Mouse (Mus musculus) 416B (cell line): ENCODE data around the gene Pes1.
A peak's percentile ranks its signal among the peaks of the same experiment; 100 is the strongest.
"Not testable (repeated sequence)": the region's sequence is repeated elsewhere in the genome, so short reads cannot be mapped to it uniquely, and the experiment has no call there.

ENCODE experiments used
- DNase-seq: peaks from one replicate; pipeline ENCODE4 v3.0.0; 2011; ENCODE audit warnings: low read depth

Pes1 gene

DNA sequence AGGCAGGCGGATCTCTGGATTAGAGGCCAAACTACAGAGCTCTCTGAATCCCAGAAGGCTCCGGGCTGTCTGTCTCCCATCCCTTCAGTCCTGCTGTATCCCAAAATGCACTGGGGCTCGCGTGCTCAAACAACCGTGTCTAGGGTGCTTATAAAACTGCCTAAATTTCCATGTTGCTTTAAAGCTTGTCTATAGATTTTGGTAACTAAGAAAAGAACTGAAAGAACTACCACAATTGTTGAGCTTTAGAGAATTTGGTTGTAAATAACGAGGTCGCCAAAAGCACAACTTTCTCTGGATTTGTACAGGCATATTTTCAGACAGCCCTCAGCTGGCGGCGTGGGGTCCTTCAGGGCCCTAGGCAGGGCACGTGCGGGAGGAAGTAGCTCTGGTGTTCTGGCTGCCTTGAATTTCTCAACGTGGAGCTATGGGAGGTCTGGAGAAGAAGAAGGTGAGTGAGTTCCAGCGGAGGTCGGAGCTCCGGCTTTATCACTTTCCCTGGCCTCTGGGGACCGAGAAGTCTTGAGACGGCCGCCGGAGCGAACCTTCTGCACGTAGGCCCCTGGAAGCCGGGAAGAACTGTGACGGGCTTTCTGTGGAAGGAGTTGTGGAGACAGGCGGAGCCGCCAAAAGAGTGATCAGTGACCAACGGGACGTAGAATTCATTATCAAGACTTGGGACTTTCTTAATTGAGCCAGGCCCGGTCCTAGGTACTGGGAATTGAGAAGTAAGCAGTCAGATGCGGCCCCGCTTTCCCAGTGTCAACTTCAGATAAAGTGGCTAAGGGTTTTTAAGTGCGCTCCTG, at the start of gene Pes1:
Gene Pes1, plus strand, starts transcription at position 366 of the 806 bp plus-strand sequence.
- DNase-seq: peak; percentile 95

DNA sequence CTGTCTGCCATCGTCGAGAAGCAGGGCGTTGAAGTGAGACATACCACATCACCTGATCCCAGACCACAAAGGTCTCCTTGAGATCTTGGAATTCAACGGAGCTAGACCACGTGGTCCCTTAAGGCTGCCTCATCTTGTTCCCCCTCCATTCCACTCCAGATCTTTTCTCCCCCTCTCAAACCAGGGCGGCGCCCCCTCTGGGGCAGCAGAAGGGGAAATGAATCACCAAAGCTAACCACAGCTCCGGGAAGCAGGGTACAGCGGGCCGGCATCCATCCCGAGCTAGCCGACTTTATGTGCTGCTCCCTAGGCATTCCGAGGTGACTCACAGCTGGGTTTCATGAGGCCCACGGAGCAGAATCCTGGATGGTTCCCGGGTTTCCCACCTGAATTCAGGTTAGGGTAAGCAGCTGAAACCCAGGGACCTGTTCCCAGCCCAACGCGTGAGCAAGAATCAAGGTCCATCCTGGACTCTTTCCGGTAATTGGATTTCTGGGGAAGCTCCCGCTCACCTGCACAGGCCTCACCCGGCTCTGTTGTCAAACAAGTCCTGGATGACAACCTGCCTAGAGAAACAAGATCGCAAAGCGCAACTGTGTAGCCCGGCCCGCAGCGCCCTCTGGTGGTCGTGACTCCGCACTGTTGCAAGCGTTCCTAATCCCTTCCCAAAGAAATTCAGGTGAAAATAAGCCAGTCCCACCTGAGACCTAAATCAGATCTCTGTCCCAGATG, 49.5 kb upstream of the Pes1 start, which contains the start of gene Slc35e4:
Gene Slc35e4, minus strand, starts transcription at position 556 of the 732 bp plus-strand sequence.
- DNase-seq: peak; percentile 98

DNA sequence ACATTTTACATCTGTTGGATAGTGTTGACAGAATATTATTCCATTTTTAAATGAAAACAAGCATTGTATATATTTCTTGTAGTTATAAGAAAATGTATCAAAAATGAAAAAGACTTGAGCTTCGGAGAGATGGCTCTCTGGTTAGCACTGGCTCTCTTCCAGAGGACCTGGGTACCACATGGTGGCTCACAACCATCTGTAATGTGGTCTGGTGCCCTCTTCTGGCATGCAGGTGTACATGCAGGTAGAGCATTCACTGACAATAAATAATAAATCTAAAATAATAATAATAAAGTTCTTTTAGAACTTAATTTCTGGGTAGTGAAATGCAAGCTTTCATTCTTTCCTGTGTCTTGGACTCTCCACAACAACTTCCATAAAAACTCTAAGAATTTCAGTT, 45.0 kb upstream of the Pes1 start:
- DNase-seq: peak; percentile 72

DNA sequence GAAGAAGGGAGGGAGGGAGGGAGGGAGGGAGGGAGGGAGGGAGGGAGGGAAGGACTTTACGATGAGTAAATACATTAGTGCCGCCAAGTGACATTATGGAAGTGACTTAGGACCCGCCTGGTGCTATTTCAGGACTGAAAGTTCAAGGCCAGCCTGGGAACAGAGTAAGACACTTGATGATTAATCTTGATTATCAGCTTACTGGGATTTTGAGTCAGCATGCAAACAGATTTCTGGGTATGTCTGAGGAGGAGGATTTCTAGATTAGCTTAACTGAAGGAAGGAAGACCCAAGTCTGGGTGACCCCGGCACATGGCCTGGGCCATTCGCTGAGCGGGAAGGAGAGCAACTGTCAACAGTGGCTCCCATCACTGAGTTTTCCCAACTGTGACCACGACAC, 43.3 kb upstream of the Pes1 start:
- DNase-seq: peak; percentile 30

DNA sequence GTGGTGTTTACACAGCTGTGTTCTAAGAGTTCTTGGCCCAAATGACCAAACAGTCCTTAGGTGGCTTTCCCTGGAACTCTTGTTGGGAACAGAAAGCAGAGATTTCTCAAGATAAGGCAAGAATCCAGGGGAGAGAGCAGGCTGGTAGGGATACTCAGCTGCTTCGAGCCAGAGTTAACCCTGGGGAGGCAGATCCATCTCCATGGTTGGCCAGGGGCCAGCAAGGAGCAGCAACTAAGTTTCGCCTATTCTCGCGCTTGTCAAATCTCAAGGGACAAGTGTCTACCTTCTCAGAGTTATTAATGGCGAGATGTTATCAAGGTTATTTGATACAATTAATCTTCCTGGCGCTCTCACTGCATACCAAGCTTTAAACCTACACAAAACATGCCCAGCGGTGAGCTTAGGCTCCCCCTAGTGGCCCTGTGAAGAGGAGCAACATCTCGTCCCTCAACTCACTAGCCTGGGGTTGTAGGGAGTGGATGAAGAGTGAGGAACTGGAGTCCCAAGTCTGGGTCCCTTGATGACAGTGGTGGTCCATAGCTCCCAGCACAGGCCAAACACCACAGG, 42.4 kb upstream of the Pes1 start:
- DNase-seq: peak; percentile 66

DNA sequence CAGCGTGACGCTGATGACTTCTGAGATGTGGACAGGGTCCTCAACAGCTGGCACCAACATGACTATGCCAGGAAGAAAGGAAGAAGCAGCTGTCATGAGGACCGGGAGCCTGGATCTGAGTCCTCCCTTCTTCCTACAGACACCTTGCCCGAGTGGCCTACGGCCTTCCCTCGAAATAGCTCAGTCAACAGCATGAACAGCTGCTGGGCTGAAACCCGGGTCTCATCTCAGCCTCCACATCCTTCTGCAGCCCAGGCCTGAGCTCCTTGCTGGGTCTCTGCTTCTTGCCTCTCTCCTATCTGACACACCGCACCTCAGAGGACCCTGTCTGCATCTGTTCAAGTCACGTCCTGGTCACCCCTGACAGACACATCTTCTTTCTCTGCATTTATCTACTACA, 41.7 kb upstream of the Pes1 start:
- no peak for DNase-seq

DNA sequence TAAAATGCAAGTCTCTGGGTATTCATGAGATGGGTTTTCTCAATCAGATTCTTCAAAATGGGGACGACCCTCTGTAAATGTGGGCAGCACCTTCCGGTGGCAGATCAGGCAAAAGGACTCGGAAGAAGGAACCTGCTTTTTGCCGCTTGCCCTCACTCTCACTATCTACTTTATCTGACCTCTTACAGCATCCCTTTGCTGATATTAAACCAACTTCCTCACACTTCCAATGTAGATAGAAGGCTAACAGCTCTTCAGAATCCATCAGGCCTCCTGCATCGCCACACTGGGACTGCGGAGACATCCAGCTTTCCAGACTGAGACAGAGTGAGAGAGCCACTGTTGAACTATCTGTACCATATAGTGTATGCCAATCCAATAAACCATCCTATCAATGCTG, 41.0 kb upstream of the Pes1 start:
- DNase-seq: no peak

DNA sequence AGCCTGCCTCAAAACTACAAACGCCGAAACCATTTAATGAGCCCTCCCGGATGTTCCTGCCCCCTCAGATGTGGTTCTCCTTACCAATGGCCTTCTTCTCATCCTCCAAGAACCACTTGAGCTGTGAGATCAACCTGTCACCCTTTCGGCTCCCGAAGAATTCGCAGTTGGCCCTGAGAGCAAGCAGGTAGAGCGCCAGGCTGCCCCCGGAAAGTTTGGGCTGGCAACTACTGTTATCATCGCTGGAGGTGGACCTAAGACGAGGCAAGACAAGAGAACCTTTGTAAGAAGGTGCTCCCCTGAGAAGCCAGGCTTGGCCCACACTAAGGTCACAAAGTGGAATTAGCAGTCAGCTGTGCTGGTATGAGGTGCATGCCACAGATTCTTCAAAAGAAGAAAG, 37.9 kb upstream of the Pes1 start:
- DNase-seq: no peak

DNA sequence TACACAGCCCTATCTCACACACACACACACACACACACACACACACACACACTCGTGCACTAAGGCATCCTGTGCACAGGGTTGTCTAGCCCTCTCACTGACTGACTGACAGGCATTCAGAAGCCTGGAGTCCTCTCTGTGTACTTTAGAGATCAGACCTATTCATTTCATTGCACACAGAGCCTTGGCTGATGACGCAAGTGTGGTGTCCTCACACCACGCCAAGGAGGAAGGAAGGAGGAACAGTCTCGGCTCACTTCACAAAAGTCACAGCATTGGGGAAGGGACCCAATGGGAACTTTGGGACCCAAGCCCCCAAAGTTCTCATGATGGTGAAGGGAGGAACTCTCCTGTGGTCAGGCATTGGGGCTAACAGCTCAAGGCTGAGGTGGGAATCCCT, 33.8 kb upstream of the Pes1 start:
- DNase-seq: peak; percentile 66

DNA sequence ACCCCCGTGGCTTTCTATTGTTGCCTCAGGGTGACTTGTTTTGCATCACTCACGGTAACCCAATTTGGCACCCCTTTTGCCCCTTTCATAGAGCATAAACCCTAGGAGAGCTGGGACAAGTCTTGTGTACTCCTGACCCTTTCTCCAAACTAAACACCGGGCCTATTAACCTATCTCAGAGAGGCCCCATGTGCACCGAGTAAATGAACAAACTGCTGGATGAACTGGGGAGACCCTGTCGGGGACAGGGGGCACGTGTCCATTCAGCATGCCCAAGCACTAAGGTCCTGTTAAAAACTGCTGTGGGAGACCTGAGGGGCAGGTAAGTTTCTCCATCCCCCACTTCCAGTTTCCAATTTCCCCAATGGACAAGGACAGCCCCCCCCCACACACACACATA, 32.8 kb upstream of the Pes1 start:
- no peak for DNase-seq

DNA sequence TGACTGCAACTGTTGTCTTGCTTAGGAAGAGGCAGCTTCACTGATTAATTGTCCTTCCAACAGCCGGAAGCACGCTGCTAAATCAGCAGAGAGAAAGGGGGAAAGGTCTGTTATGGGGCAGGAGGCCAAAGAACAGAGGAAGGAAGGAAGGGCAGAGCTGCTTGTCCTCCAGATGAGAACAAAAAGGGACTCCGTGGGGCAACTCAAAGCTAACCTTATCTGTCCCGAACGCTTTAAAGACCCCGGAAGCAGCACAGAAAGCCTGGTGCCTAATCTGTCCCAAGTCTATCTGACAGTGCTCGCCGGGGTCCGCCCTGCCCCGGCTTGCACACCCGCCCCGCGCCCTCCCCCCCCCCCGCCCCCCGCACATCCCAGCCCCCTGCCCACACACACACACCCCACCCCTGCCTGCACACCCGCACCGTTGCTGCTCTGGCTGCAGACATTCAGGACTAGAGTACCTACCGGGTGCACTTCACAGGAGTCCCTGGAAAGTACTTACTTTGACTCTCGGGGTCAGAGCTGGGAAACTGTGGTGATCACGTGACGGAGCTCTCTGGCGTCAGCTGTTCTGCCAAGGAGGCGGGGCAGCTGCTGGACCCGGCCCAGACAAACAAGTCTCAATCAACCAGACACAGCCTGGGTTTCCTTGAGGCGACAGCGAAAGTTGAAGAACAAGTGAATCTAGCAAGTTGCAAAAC, 32.1 kb upstream of the Pes1 start, which contains the start of gene Tcn2:
Gene Tcn2, minus strand, starts transcription at position 649 of the 701 bp plus-strand sequence.
- DNase-seq: peak; percentile 90

DNA sequence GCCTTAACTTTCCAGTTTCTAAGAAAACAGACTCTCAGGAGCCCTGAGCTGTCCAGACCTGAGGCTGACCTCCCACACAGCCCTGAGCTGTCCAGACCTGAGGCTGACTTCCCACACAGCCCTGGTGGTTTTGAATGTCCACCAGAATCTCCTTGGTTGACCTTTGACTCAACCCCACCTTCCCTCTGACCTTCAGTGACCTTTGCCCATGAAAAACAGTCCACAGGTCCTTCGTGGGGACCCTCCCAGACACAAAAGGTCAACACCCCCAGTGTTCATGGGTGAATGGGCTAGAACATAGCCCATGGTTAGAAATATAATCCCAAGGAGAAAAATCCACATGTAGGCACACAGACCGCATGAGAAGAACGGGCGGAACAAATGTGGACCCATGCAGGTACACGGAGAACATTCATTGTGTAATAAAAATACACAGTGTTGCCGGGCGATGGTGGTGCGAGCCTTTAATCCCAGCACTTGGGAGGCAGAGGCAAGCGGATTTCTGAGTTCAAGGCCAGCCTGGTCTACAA, 30.0 kb upstream of the Pes1 start:
- DNase-seq: no peak

DNA sequence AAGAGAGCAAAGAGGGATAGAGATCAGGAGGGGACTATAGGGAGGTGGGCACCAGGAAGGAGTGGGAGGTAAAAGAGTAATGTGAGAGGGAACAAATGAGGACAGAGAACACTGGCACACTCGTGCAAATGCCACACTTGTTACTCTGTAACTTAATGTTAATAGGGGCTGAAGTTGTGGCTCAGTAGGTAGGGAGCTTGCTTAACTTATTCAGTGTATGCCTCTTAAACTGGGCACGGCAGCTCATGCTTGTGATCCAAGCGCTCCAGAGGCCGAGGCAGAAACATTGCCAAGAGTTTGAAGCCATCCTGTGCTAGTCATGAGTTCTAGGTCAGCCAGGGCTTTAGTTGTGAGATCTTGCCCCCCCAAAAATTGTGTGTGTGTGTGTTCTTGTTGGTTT, 28.6 kb upstream of the Pes1 start:
- no peak for DNase-seq

DNA sequence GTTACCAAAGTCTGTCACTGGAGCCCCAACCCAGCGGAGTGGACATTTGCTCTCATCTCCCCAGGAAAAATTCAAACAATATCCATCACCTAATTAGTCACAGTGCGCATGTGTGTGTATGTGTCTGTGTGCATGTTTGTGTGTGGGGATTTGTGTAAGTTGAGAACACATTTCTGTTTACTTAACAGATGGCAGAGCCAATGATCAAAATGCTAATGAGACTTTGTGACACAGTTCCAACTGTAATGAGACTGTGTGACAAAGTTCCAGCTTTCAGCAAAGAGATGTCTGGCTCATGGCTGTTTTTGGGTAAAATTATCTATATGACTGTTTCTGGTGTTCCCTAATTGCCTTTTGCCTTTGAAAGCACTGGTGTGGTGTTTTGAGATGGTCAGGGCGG, 27.5 kb upstream of the Pes1 start:
- no peak for DNase-seq

DNA sequence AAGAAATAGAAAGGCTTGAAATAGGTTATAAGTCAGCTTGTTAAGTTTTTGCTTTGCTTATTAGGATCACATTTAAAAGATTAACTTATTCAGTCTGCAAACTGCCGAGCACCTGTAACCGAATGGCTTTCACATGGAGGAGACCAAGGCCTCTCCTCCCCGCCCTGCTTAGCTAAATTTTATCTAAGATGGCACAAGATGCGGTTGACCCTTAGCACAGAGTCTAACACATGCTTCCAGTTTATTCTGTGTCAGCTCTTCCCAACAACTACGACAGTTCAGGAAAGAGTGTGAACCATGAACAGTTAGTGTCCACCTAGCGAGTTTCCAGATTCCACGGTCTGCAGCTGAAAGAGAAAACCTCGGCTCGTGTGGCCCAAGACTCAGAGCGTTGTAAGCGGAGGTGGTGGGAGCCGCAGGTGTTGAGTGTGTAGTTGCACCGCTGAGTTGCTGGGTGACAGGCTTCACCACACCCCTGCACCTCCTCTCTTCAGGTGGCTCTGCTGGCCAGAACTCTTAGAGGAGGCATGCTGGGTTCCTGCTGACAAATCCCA, 26.4 kb upstream of the Pes1 start:
- DNase-seq: no peak

DNA sequence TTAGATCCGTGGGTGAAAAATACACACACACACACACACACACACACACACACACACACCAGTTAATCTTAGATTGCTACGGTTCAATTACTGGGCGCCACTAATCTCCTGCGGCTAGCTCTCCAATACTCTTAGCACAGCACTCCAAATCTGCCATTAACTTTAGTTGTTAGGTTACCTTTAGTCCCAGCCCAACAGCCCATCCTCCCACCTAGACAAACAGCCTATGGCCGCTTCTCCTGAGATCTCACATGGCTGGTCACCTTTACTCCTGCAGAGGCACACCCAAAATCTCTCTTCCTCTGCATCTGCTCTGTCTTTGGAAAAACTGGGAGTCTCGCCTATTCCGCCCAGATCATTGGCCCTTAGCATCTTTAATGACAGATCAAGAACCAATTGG, 22.4 kb upstream of the Pes1 start:
- DNase-seq: no peak

DNA sequence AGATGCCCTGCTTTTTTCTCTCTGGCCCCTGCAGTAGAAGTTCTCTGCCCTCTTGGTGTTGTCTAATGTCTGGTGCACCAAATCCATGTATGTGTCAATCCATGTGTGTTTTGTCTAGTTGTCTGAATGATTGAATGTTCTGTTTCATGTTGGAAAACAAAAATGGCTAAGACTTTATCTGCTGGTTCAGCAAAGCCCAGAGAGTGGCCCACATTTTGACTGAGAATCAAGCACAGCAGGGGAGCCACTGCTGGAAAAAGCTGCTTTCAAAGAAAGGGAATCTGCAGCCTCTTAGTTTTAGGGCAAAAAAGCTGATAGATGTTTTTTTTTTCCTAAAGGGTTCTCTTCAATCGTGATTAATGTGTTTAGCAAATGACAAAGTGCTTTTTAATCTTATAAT, 17.4 kb upstream of the Pes1 start:
- no peak for DNase-seq

DNA sequence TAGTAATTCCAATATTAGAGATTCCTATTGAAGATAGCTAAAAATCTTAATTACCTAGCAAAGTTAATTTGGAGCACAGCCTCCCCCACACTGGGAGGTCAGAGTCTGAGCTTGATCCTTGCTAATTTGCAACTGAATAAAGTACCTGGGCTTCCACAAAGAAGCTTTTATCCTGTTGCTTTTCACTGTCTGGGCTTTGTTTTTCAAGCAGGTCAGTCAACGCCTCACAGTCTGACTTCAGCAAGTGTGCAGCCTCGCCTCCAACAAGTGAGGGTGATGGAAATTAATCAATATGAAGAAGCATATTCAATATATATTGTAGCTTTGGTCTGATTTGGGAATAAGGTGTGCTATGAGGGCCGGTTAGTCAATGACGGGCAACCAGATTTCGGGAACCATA, 8.9 kb upstream of the Pes1 start:
- not testable (repeated sequence) for DNase-seq

DNA sequence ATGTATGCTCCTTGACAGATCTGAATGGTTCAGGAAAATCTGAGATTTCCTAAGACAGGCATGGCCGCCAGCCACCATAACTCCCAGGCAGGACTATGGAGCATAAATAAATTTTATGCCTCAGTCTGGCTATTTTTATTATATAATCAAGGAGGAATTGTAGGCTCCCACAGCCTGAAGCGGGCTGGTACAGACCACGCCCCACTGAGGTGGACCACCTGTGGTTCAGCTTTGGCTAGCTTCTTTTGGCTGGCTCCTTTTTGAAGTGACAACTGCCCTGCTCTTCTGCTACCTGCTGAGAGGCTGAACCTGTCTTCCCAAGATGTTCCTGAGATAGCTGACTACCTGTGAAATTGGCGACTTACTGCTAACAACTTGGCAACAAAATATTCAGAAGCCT, 8.4 kb upstream of the Pes1 start:
- not testable (repeated sequence) for DNase-seq

DNA sequence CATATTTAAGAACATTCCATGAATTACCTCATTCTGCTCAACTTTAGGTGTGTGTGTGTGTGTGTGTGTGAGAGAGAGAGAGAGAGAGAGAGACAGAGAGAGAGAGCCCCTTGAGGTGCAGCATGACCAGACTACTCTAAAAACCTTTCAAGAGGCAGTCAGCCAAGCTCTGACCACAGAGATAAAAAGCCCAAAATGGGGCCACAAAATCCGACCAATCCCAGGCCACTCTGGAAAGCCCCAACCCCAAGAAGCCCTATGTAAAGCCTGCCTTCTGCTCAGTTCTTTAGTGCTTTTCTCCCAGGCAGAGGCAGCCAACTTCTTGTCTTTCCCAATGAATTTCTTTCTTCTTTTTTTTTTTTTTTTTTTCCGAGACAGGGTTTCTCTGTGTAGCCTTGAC, 2.9 kb upstream of the Pes1 start:
- DNase-seq: peak; percentile 37

DNA sequence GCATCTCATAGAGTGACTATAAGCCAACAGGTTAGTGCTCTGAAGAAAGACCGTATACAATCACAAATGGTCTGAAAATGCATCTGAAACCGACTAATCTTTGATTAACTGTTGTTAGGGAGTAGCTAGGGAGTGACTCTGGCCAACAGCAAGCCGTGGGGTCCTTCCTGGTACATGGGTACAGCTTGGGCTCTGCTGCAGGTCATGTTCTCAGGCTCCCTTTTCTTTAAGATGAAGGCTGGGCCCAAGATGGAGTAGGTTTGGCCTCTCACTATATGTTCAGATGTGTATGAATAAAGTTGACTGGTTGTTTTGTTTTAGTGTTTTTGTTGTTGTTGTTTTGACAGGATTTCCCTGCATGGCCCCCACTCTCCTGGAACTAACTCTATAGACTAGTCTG, 2.0 kb upstream of the Pes1 start:
- DNase-seq: no peak

DNA sequence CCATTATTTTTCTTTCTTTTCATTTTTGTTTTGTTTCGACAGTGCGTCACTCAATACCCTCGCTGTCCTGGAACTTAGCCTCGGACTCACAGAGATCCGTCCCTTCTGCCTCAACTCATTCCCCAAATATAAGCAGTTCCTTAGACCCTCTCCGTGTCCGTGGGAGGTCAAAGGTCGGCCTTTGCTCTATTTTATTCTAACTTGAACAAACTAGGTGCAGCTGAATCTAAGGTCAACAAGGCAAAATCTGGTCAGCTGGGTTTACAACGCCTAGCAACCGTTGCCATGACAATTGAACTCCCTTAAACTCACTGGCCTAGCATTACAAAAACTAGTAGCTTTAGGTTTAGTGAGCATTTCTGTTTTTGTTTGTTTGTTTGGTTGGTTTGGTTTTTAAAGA, 620 bp upstream of the Pes1 start:
- no peak for DNase-seq
